Mouse (Mus musculus): ENCODE results near the gene Sstr5.
A peak's percentile ranks its signal among the peaks of the same experiment; 100 is the strongest.

Gene Sstr5

DNA sequence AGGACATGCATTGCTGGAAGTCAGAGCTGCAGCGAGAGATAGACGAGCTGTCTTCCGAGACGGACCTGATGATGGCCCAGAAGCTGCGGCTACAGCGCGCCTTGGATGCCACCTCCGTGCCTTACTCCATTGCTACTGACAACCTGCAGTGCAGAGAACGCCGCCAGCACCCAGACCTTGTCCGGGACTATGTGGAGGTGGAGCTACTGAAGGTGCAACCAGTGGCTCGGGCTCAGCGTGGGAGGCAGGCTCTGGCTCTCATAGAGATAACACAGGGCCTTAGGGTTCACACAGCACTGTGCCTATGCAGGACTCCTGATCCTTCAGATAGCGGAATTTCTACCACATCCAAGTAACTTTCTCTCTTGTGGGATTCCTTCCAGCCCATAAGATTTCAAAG, 25.0 kb downstream of the Sstr5 start:
- no peak for DNase-seq

DNA sequence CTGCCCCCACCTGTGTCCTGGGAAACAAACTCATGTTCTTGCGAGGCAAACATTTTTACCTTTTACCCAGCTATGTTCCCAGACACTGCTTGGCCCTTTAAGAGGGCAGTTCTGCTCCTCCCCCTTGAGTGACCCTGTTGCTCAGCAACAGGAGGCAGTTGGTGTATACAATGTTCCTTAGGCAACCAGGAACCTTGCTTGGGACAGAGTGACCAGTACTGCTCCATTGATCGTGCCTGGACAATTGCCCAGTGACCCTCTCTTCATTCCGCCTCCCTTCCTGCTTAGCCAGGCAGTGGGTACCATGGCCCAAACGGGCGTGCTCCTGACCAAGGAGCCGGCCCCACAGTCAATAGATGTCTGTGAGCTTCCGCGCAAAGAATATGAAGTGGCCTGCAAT, 25.7 kb downstream of the Sstr5 start:
- peak; percentile 34 to 53 for DNase-seq

DNA sequence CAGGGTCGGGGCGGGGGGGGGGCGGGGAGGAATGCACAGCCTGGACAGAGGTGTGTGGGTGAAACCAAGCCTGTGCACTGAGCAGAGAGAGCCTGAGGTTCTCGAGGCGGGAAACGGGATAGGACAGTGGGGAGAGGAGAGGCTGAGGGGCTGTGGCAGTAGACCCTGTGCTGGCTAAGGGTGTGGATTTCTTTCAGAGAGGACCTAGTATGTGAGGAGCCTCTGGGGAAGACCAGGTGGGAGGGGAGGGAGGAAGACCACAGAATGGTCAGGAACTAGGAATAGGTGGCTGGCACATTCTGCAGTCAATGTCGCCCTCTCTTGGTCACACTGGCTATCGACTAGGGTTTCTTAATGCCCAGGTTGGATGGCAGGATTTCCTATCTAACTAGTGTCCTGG, 27.3 kb downstream of the Sstr5 start:
- peak; percentile 87 to 90 for DNase-seq

DNA sequence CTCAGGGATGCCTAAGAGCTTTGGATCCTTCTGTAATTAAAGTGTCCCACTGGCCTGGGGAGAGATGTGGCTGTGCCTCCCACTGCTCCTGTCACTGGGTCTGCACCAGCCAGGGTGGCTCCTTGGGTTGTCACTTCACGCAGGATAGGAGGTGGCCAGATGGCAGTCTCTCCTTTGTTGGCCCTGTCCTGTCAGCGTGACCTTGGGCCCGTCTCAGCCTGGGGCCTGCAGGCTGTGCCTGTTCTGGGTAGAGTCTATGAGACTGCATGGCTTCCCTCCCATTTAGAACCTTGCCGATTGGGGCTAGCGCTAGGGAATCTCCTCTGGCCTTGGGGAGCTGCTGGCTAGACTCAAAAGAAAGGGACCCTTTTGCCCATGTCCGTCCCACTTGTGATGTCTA, 28.8 kb downstream of the Sstr5 start:
- DNase-seq = peak; percentile 21 to 24

DNA sequence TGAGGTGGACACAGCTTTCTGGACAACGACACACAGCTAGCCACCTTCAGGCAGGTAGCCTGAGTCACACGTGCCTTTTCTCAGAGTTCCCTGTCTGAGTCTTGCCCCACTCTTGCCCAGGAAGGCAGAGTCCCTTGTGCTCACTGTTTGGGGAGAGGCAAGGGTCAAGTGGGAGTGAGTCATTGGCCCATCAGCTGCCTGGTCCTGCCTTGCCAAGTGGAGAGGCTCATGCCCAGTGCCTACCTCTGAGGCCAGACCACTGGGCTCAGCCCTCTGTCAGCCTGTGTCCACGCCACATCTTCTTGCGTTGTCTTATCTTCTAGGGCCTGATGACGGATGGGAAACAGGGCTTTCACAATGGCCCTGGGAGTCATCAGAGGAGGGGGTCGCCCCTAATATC, 29.3 kb downstream of the Sstr5 start:
- DNase-seq = peak; percentile 24

DNA sequence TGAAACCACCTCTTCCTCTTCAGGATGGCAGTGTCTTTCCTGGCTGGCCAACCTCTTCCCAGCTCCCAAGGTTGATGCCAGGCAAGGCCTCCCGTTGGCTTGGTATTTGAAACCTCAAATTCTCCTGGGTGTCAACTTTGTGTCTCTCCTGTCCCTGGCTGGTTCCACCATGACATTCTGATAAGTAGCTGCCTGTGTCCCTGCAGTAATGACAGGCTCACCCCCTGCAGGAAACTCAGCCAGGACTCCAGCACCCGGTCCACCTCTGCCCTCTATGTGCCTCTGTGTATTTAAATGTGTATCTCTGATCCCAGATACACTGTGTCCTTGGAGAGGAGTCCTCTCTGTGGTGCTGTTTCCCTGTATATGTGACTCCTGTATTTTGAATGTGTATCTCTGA, 30.8 kb downstream of the Sstr5 start:
- no peak for DNase-seq

DNA sequence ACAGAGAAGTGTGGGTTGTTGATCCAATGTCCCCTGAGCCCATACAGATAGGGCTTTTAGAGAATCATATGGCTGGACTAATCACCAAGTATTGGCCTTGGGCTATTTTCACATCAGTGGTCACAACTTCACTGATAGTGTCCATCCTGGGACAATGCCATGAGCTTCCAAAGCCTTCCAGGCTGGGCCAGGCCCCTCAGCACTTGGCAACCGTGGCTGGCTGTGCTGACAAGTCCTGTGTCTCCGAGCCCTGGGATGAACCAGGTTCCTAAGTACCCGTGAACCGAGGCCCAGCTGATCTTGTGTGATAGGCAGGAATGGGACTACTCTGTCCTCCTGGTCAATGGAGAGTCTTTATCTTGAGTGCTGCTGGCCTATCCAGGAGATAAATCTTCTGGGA, 33.0 kb downstream of the Sstr5 start:
- DNase-seq = peak; percentile 23 to 35

DNA sequence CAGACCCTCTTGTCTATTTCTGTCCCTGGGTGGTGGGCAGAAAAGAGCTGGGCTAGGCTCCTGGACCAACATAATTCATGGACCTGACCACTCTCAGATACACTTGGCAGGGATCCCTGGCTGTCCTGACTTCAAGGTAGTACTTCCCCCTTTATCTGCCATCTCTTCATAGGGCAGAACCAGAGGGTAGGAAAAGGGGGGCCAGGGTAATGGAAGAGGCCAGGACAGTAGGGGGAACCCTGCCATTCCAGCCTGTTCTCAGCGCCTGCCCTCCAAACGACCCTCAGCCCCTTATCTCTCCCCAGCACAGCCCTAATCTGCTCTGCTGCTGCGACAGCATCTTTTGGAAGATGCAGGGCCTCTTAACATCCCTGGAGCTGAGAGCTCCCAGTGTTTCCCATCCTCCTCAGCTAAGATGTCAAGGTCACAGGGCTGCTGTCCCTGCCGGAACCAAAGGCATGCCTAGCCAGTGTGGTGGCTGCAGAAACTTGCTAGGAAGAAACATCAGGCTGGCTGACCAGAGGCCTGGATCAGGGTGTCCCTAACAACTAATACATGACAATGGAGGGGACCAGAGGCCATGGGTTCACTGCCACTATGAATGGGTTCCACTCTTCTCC, 33.7 kb downstream of the Sstr5 start:
- DNase-seq = no peak

DNA sequence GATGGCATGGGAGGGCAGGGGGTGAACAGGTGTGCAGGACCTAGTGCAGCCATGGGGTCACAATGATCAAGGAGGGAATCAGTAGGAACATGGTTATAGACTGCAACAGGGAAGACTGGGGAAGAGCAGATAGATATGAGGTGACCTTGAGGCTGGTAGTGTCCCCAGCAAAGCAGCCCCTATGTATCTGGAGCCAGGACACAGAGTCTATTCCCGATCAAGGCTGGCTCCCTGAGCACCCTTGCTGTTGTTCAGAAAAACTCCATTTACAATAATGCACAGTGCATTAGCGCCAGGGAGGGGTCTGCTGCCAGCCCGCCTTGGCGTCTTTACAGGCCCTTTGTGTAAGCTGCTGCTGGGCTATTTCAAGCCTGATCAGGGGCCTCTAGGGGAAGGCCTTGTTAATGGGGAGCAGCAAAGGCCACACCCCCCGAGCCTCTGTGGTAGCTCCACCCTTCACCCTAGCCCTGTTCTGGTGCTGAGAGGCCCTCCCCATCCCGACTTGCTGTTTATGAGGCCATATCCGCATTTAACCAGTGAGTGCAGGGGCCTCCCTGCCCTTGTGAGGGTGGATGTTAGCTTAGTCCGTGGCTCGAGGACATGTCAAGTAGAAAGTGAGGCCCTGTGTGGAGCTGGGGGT, 34.7 kb downstream of the Sstr5 start:
- DNase-seq = peak; percentile 36 to 42

DNA sequence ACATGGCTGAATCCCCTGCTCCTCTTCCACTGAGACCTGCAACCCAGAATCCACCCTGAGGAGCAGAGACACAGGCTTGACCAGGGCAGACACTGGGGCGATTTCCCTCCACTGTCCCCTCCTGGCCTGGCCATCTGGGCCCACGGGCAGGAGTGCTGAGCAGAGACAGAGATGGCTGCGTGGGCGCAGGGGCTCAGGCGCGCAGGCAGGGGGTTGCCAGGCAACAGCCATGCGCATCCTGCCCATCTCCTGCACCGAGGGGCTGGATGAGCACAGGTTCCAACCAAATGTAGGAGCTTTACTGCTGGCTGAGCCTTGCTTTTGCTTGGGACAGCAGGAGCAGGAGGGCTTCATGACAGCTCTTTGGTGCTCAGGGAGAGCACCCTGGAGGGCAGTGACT, 40.5 kb downstream of the Sstr5 start:
- peak; percentile 35 to 52 for DNase-seq

DNA sequence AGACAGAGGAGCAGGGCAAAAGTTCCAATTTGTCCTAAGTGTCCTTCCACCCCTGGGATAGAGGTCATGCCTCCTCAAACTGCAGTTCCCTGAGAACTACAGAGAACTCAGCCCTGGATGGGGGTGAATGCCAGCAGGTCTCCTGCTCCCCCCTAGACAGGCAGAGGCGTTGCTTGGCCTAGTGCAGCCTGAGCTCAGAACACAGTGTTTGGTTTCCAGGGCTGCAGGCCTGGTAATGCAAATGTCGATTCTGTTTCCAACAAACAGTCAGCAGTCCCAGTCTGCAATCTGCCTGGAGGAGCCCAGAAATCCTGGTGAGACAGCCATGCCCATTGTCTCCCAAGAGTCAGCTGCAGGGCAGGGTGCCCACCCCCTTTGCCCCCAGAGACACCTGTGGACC, 42.8 kb downstream of the Sstr5 start, which contains the start of gene Tekt4:
Gene Tekt4, plus strand, starts transcription at position 344 of the 400 bp plus-strand sequence.
- no peak for DNase-seq

DNA sequence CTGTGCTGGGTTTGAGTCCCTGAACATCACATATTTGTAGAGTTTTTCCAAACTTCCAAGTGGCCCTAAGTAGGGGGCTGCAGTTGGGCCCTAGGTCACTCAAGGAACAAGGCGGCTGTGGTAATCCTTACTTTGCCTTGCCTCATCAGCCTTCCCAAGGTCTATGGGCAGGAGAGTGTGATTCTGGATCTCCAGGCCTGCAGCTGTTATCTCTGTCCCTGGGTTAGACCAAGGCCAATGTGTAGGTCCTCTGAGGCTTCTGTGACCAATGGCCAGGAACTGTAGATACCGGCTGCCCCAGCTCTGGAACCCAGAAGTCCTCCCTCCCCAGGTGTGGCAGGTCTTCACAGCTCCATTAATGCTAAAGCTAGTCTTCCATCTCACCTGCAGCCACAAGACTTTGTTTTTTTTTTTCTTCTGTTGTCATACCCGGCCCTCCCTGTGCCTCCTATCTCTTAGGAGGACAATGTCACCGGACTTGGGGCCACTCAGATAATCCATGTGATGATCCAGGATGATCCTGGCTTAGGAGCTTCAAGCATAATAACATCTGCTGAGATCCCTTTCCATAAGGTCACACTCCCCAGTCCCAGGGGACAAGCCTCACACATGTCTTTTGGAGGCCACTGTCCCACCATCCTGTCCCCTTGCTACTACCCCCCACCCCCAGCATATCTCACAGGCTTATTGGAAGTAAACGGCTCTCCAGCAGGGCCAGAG, 44.7 kb downstream of the Sstr5 start:
- no peak for DNase-seq

DNA sequence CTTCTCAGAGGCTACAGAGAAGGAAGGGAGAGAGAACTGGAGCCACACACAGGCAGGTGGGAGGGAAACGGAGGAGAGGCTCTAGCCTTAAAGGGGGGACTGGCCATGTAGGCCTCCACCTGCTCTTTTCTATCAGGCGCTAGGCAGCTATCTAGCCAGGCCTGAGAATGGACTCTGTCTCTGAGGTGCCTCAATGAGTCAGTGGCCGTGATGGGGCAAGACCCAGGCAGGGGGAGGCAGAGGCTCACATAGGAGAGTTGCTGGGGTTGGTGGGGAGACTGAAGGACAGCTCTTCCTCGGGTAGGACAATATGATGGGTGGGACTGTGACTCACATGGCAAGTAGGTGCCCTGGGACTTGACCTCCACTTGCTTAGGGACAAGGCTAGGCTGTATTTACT, 46.8 kb downstream of the Sstr5 start:
- DNase-seq = no peak

DNA sequence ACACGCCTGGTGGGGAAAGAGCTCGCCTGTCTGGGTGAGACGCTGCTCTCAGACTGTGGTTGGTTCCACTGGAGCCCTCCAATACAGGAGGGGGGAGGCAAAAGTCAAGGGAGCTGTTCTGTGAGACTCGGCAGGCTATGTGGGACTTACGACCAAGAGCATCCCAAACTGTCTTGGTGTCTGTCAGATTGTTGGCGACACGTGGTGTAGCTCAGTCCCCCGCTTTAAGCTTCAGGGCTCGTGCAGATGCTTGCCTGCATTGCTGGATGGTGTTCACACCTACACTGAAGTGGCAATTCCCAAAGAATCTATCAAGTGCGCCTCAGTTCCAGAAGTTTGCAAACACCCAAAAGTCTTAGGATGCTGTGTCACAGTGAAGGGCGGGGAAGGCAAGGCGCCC, 49.2 kb downstream of the Sstr5 start:
- no peak for DNase-seq

DNA sequence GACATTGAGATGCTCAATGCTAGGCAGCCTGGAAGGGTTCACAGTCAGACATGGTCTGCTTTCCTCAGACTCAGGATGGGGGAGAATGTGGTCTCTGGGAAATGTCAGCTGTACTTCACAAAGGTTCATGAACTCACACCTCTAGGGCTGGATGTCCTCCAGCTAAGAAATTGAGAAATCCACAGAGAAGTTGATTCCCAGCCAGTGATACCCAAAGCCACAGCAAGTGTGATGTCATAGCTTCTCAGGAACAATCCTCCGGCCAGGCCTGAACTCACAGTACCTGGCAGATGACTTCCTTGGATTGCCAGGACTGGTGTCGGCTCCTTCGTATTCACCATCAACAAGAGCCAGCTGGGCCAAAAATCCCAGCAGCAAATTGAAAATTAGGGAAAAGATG, 51.2 kb downstream of the Sstr5 start:
- DNase-seq = peak in 1 of 2 experiments; percentile 17

DNA sequence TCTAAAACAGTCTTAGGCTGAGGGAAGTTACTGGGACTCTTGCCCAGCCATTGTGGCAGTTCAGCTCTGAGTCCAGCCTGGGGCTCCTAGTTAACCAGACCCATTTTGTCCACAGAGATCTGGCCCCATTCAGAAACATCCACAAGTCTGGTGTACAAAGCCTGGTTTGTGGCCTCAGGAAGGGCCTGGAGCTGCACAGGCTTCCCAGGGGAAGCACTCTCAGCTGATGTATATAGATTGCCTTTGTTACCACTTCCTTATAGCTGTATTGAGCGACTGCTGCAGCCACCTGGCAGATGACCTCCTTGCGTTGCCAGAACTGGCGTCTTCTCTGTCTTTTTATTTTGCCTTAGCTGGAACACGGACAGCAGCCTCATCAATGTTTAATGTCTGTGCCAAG, 52.0 kb downstream of the Sstr5 start:
- peak in 1 of 2 experiments; percentile 34 for DNase-seq

DNA sequence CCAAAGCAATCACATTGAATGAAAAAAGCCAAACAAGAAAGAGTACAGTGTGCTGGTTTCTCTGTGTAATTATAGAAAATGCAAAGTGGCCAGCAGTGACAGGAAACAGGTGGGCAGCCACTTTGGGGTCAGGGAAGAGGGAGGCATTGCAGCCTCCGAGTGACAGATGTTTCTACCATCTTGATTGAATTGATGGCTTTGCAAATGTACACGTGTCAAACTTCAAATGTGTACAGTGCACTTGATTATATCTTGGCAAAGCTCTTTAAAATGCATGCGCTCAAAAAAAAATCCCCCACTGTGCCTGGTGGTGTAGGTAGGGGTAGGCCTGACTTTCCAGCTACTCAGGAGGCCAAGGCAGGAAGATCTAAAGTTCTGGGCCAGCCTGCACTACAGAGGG, 54.2 kb downstream of the Sstr5 start:
- DNase-seq = no peak

DNA sequence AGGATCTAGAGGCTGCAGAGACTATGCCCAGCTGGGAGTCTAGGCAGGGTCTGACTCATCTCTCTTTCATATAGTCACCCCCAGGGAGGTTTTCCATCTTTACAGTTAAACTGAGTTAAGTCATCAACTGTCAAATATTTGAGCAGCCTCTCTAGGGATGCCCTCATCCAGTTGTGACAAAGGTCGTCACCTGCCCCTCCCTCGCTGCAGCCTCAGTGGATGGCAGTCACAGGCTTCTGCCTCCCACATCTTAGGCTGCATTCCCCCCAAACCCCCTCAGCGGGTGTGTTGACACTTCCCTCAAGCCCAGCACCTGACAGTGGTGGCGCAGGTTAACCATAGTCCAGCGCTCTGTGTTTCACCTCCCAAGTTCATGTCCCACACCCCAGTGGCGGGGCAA, 55.7 kb downstream of the Sstr5 start:
- DNase-seq = no peak
